Mouse (Mus musculus) ES-CJ7 (cell line): ENCODE results near the gene Ren1.
A peak's percentile ranks its signal among the peaks of the same experiment; 100 is the strongest.

ENCODE experiments used
- DNase-seq: peaks from one replicate; pipeline ENCODE4 v3.0.0; 2011; ENCODE audit warnings: low read depth, low spot score

Ren1 gene

GRCm38 (mm10) chr1:133350210-133350609 lies at the start of gene Ren1:
Ren1 (plus strand) TSS chr1:133350510.
- DNase-seq, result no peak

DNA sequence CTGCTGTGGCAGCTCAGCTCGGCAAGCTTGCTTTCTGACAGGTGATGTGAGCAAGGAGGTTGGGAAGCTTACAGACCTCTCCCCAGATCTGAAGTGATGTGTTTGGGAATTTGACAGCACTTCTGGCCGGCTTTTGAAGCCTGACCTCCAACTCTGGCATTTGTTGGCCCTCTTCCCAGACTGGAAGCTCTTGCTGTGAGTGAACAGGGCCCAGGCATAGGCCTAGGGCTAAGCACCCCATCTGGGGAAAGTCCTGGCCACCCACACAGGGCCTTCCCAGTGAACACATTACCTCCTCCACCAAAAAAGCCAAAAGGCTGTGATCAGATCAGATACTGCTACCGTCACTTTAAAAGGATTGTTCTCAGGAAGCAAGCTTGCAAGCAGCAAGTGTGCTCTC lies 47.8 kb upstream of the Ren1 start:
- no peak for DNase-seq

DNA sequence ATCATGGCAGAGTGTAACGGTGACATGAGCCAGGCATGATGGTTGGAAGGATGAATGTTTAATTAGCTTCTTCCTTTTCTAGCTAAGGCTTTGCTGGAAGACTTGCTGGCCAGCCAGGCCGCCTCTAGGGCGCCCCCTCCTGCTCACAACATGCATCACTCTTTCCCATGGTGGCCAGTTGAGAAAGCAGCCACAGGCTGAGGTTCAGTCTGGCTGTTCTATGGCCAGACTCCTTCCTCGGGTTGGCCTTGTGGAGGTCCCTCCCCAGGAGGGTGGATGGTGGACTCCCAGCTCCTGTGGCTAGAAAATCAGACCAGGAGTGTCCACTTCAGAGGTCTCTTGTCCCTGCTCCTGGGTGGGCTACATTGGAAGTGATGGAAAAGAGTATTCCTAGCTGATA lies 43.5 kb upstream of the Ren1 start:
- peak; percentile 82 for DNase-seq

- DNase-seq, result peak; percentile 82
Observed at GRCm38 (mm10) chr1:133307318-133307717, 43.0 kb upstream of the Ren1 start.

GRCm38 (mm10) chr1:133309652-133310267 lies 40.5 kb upstream of the Ren1 start, which contains the start of gene Golt1a:
Golt1a (plus strand) TSS chr1:133309800.
- no peak for DNase-seq

GRCm38 (mm10) chr1:133311240-133311639 lies 39.1 kb upstream of the Ren1 start:
- DNase-seq, result peak; percentile 77

DNA sequence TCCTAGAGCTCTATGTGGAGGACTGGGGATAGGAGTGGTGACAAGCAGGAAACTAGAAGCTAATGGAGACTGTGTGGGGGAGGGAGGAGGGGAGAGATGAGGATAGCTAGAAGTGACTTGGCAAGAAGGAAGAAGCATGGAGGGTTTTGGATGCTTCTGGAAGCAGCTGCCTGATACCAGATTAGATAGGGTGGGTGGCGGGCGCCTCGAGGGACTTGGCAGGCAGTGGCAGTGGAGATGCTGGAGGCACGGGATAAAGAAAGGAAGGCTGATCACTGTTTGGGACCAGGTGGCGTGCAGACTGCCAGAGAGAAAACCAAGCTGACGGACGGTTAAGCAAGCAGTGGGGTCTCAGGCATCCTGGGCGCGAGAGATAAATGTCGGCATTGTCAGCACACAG lies 38.4 kb upstream of the Ren1 start:
- no peak for DNase-seq

DNA sequence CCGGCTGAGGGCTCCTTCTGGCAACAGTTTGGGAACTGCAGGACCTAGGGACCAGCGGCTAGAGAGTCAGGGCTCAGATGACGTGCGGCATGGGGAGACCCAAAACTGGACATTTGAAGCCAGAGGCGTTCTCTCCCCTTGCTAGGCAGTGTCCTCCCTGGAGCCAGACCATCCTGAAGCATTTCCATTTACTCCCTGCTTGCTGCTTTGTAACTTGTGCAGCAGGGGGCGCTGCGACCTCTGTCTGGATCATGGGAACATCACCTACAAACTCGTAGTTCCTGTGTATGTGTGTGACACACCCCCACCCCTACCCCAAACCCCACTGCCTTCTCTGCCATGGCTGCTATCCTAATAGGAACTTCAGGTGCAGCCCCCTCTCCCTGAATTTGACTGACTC lies 35.9 kb upstream of the Ren1 start:
- peak; percentile 87 for DNase-seq

DNA sequence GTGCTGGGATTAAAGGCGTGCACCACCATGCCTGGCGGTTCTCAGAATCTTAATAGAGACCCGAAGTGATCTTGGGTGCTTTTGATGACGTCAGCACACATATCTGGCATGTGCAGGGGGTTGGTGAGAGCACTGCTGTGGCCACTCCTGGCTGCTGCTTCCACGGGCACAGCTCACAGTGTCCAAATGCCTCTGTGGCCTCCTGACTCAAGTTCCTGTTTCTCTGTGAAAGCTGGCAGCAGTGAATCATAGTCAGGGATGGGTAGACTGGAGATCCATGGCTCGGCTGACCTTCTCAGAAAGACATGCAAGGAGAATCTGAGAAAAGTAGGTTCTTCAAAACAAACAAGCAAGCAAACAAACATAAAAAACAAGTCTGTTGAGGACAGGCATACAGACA lies 34.5 kb upstream of the Ren1 start:
- DNase-seq, result no peak

DNA sequence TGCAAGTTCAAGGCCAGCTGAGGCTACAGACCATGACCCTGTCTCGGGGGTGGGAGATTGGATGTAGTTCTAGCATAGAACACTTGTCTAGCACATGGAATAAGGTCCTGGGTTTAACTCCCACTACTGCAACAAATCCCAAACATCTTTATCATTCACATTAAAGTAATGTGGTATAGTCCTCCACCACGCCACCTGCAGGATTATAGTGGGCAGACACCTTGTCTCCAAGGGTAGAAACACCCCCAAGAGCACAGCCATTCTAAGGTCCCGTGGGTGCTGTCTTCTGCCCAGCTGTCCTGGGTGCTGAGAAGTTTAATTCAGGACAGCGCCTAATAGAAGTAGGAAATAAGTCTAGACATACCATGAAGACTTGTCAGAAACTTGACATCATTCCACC lies 33.7 kb upstream of the Ren1 start:
- DNase-seq, result no peak

GRCm38 (mm10) chr1:133317149-133317548 lies 33.2 kb upstream of the Ren1 start:
- peak; percentile 66 for DNase-seq

GRCm38 (mm10) chr1:133321267-133321925 lies 28.9 kb upstream of the Ren1 start, which contains the start of gene Kiss1:
Kiss1 (plus strand) TSS chr1:133321875.
- no peak for DNase-seq

- no peak for DNase-seq
Observed at GRCm38 (mm10) chr1:133323333-133323732, 27.0 kb upstream of the Ren1 start.

GRCm38 (mm10) chr1:133325951-133326350 lies 24.4 kb upstream of the Ren1 start:
- peak; percentile 65 for DNase-seq

DNA sequence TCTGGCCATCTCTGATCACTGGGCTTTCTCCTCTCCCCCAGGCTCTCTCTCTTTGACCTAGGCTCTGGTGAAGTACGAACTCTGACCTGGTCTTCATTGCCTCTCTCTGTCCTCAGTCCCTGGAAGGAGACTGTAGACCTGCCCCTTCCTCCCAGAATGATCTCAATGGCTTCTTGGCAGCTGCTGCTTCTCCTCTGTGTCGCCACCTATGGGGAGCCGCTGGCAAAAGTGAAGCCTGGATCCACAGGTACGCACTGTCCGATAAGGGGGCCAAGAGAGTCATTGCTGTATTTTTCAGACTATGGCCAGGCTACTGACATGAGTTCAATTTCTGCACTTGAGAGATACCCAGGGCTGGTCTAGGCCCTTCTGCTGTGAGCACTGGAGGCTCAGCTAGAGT lies 23.2 kb upstream of the Ren1 start:
- DNase-seq, result peak; percentile 50

GRCm38 (mm10) chr1:133328299-133328795 lies 22.0 kb upstream of the Ren1 start:
- no peak for DNase-seq

DNA sequence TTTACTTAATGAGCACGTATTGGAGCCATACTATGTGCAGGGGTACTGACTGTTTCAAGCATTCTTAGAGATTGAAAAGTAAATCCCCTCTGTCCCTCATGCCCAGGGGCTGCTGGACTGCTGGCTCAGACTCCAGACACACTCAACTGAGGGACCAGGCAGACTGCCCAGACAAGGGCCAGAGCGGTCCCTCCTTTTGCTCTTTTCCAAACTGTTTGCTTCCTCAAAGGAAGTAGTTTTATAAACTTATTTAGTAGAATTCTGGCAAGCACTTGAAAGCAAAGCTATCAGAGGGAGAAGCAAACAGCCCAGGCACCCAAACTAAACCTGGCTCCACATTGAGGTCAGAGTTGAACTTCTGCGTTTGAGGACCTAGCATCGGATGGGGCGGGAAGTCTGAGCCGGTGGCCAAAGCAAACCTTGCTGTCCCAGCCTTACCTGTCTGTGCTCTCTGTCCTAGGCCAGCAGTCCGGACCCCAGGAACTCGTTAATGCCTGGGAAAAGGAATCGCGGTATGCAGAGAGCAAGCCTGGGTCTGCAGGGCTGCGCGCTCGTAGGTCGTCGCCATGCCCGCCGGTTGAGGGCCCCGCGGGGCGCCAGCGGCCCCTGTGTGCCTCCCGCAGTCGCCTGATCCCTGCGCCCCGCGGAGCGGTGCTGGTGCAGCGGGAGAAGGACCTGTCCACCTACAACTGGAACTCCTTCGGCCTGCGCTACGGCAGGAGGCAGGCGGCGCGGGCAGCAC lies 21.2 kb upstream of the Ren1 start:
- DNase-seq, result no peak

- no peak for DNase-seq
Observed at GRCm38 (mm10) chr1:133329638-133329964, 20.7 kb upstream of the Ren1 start.

- no peak for DNase-seq
Observed at GRCm38 (mm10) chr1:133331142-133331541, 19.2 kb upstream of the Ren1 start.

DNA sequence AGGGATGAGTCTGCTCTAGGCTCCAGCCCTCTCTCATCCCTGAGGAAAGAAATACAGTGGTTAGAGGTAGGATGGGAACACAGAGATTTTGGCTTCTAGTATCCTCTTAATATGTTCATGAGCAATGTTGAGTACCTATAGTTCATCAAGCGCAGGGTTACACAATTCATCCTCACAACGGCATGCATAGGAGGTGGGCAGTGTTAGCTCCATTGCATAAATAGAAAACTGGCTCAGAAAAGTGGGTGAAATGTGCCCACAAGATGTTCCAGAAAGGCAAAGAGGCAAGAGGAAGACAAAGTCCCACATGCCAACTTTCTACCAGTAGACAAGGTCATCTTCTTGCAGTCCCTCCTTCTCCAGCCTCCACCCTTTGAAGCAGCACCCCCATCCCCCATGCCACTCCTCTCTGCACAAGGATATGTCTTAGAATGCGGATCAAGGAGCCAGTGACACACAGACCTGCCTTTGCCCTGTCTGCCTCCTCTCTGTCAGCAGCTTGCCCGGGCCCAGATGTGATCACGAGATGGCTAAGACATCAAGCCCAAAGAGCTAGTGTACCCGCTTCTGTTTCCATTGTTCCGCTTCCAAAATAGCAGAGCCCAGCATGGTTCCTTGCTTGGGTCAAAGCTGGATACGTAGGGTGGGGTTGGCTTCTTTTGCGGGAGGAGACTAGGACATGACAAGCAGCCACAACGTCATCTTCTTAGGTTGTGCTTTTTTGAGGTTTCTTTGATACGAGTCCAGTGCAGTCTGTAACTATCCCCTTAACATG lies 17.5 kb upstream of the Ren1 start:
- peak; percentile 45 for DNase-seq

DNA sequence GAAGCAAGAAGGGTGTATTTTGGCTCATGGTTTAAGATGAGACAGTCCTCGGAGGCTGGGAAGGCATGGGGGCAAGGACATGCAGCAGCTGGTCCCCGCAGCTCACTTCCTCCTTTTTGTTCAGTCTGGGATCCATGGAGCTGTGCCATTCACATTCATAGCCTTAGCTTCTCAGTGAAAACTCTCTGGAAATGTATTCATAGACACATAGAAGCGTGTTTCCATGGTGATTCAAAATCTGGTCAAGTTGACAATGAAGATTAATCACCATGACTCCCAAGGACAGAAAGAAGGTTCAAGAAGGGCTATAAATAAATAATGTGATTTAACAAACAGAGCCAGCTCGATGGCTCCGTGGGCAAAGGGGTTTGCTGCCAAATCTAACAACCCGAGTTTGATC lies 16.4 kb upstream of the Ren1 start:
- peak; percentile 46 for DNase-seq

GRCm38 (mm10) chr1:133340403-133340802 lies 9.9 kb upstream of the Ren1 start:
- peak; percentile 91 for DNase-seq
